Mouse (Mus musculus) MEL-GATA-1-ER (cell line): ENCODE results near the gene P2ry13.

Experiments used
- DNase-seq: peaks from one replicate; pipeline ENCODE4 v3.0.0-alpha.2; 2012; ENCODE audit warnings: low read depth; ENCODE audit errors: extremely low read depth

Gene P2ry13

GRCm38 (mm10) chr3:59210727-59211126 lies at the start of gene P2ry13:
TSS of gene P2ry13 (minus strand) at chr3:59210882.
- DNase-seq = peak; percentile 14

DNA sequence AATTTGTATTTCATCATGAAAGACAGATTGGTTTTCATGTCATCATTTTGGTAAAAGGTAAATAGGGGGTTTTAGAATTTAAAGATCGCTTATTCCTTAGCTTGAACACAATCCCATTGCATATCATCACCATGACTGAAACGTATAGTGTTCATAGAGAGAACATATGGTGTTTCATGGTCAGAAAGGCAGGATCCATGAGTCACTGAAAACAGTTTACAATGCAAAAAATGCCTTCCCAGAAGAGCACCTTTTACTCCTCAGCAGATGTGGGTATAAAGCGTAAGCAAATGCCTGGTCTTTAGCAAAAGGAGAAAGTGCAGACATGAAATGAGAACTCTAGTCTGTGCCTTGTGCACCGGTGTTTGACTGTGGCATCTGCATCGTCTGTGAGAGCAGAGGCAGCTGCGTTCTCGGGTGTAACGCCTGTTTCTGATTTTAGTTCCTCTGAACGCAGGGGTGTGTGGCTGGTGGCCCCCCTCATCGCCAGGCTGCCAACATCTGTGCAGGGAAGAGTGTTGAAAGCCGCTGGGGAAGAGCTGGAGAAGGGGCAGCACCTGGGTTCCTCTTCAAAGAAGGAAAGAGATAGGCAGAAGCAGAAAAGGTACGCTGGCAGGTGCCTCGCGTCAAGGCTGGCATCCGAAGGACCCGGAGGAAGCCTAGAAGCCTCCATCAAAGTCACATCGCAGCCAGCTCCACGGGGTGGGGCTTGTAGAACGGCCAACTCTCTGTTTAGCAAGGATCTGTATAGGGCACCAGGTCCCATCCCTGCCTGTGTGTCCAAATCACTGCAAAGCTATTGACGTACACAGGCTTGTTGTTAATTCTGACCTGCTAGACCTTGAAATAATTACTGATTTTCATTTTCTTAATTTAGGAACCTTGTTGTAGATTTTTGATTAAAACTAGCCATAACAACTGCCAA lies 47.3 kb upstream of the P2ry13 start:
- no peak for DNase-seq

- DNase-seq = no peak
These were observed 39.8 kb upstream of the P2ry13 start for GRCm38 (mm10) chr3:59250454-59250853.

GRCm38 (mm10) chr3:59248031-59248430 lies 37.3 kb upstream of the P2ry13 start:
- no peak for DNase-seq

DNA sequence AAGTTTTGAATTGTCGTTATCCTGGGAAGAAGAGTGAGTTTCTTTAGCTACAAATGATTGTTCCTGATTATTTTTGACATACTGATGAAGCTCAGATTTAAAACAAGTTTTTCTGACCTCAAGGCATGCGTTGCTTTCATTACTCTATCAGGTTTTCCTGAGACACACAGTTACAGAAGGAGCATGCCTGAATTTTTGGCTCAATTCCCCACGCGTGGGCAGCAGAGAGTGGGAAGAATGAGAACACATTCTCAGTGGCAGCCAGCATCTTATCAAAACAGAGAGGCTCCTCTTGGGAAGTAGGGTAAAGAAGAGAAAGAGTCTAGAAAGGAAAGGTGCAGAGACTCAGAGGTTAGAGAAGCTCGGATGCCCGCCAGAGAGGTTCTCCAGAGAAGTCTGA lies 32.7 kb upstream of the P2ry13 start:
- DNase-seq = no peak

- DNase-seq = no peak
These were observed 24.2 kb upstream of the P2ry13 start for GRCm38 (mm10) chr3:59234878-59235277.

- DNase-seq = no peak
These were observed 20.2 kb upstream of the P2ry13 start for GRCm38 (mm10) chr3:59230912-59231311.

DNA sequence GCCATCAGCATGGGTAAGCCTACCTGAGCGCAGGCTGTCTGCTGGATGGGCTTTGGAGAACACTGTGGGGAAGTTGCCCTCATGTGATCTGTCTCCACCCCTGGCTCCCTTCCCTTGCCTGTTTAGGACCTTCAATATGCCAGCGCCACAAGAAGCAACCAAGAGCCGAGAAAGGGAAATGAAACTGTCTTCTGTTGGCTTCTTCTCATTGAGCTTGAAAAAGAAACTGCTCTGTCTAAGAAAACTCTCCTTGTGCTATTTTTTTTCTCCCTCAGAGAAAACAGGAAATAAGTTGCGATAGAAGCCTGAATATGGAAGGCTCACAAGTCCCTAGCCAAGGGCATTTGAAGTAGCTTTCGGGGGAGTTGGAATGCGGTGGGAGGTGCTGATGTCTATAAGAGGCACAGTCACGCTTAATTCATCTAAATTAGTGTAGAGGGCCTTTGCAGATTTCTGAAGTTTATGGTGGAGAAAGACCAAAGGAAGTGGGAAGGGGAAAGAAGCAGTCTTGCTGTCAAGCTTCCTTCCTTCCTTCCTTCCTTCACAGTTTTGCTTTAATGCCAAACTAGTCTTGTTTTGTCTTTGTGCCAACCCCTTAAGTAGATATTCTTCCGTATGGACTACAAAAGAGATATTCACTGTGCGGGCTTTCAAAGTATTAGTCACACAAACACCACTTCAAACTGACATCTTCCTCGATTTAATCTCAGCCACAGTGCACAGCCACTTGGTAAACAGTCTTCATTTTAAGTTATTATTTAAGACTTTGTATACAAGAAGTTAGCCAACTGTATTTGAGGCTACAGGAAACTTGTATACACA lies 18.3 kb upstream of the P2ry13 start:
- no peak for DNase-seq

DNA sequence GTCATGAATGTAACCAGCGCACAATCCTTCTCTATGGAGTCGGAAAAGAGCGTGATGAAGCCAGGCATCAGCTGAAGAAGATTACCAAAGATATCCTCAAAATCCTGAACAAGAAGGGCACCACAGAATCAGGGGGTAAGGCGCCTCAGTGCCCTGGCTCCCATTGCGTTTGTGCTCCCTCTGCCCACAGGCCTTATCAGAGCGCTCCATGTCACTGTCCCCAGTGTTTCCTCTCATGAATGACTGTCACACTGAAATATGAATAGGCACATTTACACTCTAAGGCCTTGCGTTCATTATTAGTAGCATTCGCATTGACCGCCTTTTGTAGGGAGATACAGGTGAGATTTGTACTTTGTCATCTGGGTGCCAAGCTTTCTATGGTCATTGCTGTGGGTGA lies 17.0 kb upstream of the P2ry13 start:
- DNase-seq = no peak

- DNase-seq = no peak
These were observed 14.7 kb upstream of the P2ry13 start for GRCm38 (mm10) chr3:59225411-59225810.

- DNase-seq = peak; percentile 6
These were observed 11.6 kb upstream of the P2ry13 start for GRCm38 (mm10) chr3:59222303-59222702.

- DNase-seq = no peak
These were observed 8.6 kb upstream of the P2ry13 start for GRCm38 (mm10) chr3:59219326-59219725.

DNA sequence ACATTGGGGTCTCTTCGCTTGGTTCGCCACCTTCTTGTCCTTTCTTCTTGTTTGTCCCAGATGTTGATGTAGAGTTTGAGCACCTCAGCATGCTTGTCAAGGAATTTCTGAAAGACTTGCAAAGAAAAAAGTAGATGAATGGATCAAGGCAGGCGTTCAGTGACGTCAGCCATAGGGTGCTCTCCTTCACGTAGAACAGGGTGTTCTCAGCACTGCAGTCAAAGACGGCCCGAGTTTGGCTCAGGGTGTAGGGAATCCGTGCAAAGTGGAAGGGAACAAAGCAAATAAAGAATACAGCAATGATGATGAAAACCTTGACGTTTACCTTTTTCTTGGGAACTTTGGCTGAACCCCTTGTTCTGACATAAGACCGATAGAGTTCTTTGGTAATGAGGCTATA lies 6.5 kb upstream of the P2ry13 start:
- DNase-seq = no peak

DNA sequence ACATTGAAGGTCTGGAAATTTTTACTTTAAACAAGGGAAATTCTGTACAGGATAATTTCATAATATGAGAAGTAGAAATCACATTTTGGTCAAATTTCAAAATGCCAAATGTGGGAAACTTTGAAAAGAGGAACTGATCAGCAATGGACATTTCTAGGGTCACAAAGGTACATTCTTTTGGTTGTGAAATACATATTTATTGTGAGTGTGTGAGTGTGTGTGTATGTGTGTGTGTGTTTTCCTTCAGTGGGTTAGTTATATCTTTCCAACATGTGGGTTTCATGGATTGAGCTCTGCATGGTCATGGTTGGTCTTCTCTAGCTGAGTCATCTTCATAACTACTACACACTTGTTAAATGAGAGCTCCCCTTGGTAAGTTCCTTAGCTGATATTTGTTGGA lies 1.7 kb upstream of the P2ry13 start:
- no peak for DNase-seq

GRCm38 (mm10) chr3:59211784-59212183 lies 1.1 kb upstream of the P2ry13 start:
- DNase-seq = no peak

DNA sequence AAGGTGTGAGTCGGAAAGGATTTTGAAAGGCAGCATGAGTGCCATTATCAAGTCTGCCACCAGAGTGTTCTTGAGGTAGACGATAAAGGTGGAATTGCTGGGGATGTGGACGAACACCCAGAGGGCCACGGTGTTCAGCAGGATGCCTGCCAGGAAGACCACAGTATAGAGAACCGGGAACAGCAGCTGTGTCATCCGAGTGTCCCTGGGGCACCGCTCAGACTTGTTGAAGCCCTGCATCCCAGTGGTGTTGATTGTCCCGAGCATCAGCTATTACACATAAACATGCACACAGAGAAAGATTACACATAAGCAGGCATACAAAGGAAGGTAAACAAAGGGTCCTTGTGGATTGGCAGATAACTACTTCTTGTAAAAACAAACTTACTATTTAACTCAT lies 593 bp downstream of the P2ry13 start:
- DNase-seq = no peak

GRCm38 (mm10) chr3:59208650-59209548 lies 1.8 kb downstream of the P2ry13 start:
- peak; percentile 60 for DNase-seq

DNA sequence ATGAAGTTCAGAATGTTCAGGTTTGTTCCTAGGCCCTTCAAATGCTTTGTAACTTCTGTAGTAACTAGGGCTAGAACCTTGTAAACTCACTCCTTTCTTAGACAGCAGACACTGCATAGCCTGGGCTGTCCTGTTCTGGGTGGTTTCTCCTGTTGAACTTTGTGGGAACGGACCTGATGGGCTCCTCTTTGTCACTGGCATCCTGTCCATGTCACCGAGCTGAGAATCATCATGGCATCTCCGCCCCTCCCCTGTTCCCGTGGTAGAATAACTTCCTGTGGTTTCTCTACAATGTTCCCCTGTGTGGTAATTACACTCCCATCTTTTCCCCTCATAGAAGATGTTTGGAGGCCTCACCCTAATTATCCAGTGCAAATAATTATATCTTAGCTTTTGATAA lies 4.7 kb downstream of the P2ry13 start:
- no peak for DNase-seq

DNA sequence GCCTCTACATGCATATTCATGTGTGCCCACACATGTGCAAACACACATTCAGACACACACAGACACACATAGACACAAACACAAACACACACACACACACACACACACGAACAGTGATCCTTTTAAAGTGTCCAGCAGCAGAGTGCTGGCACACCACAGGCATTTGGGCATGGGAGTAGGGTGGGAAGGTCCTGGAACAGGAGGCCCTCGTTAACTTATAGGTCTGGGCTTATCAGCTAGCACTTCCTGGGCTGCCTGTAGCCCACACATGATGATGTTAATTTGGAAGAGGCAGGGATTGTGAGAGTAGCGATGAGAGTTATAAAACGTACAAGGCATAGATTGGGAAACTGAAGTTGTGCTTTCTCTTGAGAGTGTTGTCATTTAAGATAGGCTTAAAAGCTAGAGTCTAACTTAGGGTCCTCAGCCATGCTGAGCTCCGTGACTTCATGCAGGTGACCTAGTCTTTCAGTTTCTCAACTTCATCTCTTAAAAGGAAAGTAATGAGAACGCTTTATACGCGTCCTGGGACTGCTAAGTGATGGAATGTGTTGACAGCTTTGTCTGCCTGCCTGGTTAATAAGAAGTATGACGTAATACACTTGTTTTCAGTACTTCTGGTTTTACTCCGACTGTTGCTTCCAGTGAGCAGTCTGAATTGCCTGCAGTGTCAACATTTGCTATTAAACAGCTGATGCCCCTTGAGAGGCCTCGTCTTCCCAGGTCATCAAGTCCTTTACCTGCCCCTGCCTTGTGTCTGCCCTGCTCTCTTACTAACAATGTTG lies 5.8 kb downstream of the P2ry13 start:
- no peak for DNase-seq

DNA sequence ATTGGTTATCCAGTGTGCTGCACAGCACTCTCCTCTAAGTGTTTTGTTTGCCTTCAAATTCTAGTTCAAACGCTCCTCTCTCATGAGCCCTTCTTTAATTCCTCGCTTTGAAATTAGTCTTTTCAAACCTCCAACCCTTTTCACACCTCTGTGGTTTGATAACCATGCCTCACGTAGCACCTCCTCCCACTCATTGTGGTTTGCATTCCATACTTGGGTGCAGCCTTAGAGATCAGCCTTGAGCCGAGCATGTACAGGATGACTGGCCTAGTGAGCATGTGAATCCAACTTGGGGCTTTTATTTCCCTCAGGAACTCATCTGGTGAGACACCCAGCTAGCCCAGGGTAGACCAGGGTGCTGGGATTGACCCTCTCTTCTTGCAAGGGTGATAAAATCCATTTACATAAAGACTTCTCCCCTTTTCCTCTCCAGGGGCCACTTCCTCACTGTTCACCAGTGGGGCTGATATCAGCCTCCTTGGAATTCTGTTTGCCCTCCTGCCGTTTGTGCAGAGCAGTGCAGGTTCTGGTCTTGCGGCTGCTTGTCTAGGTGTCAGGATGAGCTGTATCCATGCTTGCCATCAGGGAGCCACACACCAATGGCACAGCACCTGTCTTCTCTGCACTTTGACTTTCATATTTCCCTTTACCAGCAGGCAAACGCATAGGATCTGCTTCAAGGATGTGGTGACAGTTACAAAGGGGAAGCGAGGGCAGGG lies 6.7 kb downstream of the P2ry13 start:
- DNase-seq = no peak
